Mouse (Mus musculus) heart, embryonic 15.5 days (tissue): Measurements from ENCODE around the gene Fads6. TPM values are rescaled to one million over a fixed set of nuclear protein-coding genes. Genes with fewer than 3 reads are reported as not detected.

ENCODE experiments used
- ATAC-seq: fragments of 200-750 bp; cut with Nextera tagmentation; replicated peaks from 2 replicates; pipeline ENCODE4 v1.8.0; 2017; ENCODE audit warnings: low read depth, moderate TSS enrichment; ENCODE audit not compliant: insufficient number of reproducible peaks, insufficient read depth, low FRiP score
- H3K27ac ChIP-seq: fragments of 300-500 bp; sonication (generic); 2 replicates; pipeline ENCODE4 v1.5.1; 2015; ENCODE audit warnings: mild to moderate bottlenecking, inconsistent platforms
- H3K27me3 ChIP-seq: fragments of 300-500 bp; sonication (generic); 2 replicates; pipeline ENCODE4 v1.6.1; 2015; ENCODE audit warnings: inconsistent platforms
- H3K36me3 ChIP-seq: fragments of 300-500 bp; sonication (generic); 2 replicates; pipeline ENCODE4 v1.6.1; 2015; ENCODE audit warnings: mild to moderate bottlenecking, inconsistent platforms
- H3K4me1 ChIP-seq: fragments of 300-500 bp; sonication (generic); replicated peaks from 2 replicates; pipeline ENCODE4 v1.6.1; 2015; ENCODE audit warnings: inconsistent platforms
- H3K4me2 ChIP-seq: fragments of 300-500 bp; sonication (generic); 2 replicates; pipeline ENCODE4 v1.6.1; 2015; ENCODE audit warnings: inconsistent platforms, mild to moderate bottlenecking, moderate library complexity
- H3K4me3 ChIP-seq: fragments of 300-500 bp; sonication (generic); 2 replicates; pipeline ENCODE4 v1.5.1; 2015; ENCODE audit warnings: mild to moderate bottlenecking, inconsistent platforms
- H3K9ac ChIP-seq: fragments of 300-500 bp; sonication (generic); 2 replicates; pipeline ENCODE4 v1.6.1; 2015; ENCODE audit warnings: mild to moderate bottlenecking, inconsistent platforms
- H3K9me3 ChIP-seq: fragments of 300-500 bp; sonication (generic); replicated peaks from 2 replicates; pipeline ENCODE4 v1.6.1; 2016; ENCODE audit warnings: inconsistent platforms
- WGBS: fragments of 180-500 bp; shearing (Covaris S2); methylation state at CpG from one replicate; pipeline ENCODE4 v1.1.7; 2015; ENCODE audit warnings: mixed read lengths; 5-methylcytosine and 5-hydroxymethylcytosine counted together
- polyA plus RNA-seq: library from polyadenylated mRNA; unstranded; fragments of >200 nt; fragmentation: Nextera tagmentation; extraction: Ambion mirVana; gene quantifications from 2 replicates; pipeline ENCODE4 v1.2.1, GENCODE M21; 2015

The Fads6 gene
- polyA plus RNA-seq, 1 experiment from 2014 or later: 0.55 TPM

- Histone ChIP-seq H3K4me3 (no peak overlapping the region), H3K36me3 (no peaks in the 10 kb centered on the region), H3K27me3 (no peaks in the 10 kb centered on the region), H3K9me3 (no peaks in the 10 kb centered on the region), H3K27ac (no peak overlapping the region), H3K4me1 (peaks cover 9% of the 10 kb centered on the region; the same call in 1 of the 2 replicates), H3K4me2 (no peak overlapping the region), H3K9ac (no peak overlapping the region)
- 42% methylated on average over 4 of the region's 4 CpGs for WGBS
- no peak for ATAC-seq
Measured at GRCm38 (mm10) chr11:115285282-115285681, 12.2 kb downstream of the Fads6 start.

DNA sequence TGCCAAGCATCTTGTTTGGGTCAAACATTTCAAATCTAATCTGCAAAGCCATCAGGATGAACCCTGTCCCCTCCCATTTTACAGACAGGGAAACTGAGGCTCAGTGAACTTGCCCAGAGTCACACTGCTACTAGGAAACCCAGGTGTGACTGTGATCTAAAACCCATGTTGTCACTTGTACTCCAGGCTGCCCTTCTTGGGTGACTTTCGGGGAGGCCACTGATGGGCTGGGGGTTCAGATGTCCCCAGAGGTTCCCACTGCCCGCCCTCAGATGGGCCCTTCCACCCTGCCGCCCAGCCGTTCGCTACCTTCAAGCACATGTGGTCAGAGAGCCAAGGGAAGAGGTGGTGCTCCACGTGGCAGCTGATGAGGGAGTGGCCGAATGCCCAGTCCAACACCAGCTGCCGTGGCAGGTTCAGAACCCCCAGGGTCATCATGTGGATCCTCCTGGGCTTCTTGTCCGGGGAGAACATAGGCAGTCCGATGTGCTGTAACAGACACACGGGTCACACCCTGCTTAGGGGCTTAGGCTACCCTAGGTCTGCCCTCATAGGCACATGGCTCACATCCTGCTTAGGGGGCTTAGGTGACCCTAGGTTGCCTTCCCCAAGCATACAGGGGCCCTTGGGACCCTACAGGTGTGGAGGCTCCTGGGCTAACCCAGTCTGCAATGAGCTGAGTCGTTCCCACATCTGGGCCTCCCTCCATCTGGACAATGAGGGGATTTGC is 13.4 kb downstream of the Fads6 start:
- no peaks in the 10 kb centered on the region for H3K9me3 ChIP-seq
- no peak overlapping the region for H3K9ac ChIP-seq
- no peak overlapping the region for H3K4me2 ChIP-seq
- H3K4me3 ChIP-seq: no peak overlapping the region
- H3K36me3 ChIP-seq: no peaks in the 10 kb centered on the region
- WGBS: 87% methylated on average over 12 of the region's 12 CpGs
- H3K27me3 ChIP-seq: no peaks in the 10 kb centered on the region
- H3K27ac ChIP-seq: no peak overlapping the region
- no peak for ATAC-seq
- peaks cover 6% of the 10 kb centered on the region; the same call in 1 of the 2 replicates for H3K4me1 ChIP-seq

DNA sequence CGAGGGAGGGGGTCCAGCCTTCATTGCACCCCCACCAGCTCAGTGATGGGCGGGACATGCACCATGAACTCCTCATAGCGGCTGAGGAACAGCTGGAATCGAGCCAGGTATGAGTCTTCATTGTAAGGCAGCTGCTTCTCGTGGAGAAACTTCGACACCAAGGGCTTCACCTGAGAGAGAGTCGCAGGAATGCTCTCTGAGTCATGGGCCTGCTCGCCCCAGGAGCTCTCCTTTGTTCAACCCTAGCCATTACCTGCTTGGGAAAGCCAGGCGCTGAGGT is 14.0 kb downstream of the Fads6 start:
- WGBS: 63% methylated on average over 9 of the region's 9 CpGs
- H3K4me1 ChIP-seq: peaks cover 6% of the 10 kb centered on the region; the same call in 1 of the 2 replicates
- no peak overlapping the region for H3K27ac ChIP-seq
- H3K9me3 ChIP-seq: no peaks in the 10 kb centered on the region
- ATAC-seq: no peak
- no peak overlapping the region for H3K4me2 ChIP-seq
- H3K36me3 ChIP-seq: no peaks in the 10 kb centered on the region
- H3K9ac ChIP-seq: no peak overlapping the region
- no peaks in the 10 kb centered on the region for H3K27me3 ChIP-seq
- no peak overlapping the region for H3K4me3 ChIP-seq

DNA sequence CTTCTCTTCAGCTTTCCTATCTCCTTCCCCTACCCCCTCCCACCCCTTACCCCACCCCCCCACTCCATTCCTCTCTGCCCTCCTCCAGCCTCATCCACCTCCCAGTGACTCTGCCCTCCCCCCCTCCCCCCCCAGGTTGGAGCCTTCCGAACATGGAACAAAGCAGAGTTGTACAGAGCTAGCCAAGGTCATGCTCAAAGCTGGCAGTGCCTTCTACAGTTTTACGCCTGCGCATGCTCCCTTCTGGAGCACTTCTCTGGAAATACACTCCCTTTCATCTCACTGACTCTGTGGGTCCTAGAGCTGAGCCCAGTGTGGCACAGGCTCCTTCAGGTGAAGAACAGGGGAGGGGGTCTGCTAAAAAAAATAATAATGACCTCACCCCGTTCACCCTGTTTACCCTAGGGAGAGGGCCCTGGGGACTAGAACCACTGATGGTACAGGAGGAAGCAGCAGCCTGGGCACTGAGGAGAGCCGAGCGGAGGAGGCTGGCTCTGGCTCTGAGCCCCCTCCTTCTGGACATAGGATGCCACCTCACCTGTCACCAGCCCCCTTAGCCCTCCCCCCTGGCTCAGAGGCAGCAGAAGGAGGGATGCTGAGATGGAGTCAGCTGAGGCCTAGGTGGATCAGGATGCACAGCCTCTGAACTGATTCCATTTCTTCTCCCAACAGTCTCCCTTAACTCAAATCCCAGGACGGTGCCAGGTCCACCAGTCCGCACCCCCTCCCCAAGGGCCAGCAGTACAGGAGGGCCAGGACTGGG is 14.6 kb downstream of the Fads6 start:
- 80% methylated on average over 8 of the region's 8 CpGs for WGBS
- no peak overlapping the region for H3K4me3 ChIP-seq
- no peaks in the 10 kb centered on the region for H3K36me3 ChIP-seq
- no peaks in the 10 kb centered on the region for H3K9me3 ChIP-seq
- H3K9ac ChIP-seq: no peak overlapping the region
- H3K27ac ChIP-seq: peak overlapping the region; percentile 37; the same call in 1 of the 2 replicates
- 0 out of 2 replicates have a peak, but pooled peaks have one; percentile 34 for ATAC-seq
- H3K4me1 ChIP-seq: peaks cover 9% of the 10 kb centered on the region
- H3K27me3 ChIP-seq: no peaks in the 10 kb centered on the region
- H3K4me2 ChIP-seq: no peak overlapping the region

GRCm38 (mm10) chr11:115282295-115282694 is 15.2 kb downstream of the Fads6 start:
- Histone ChIP-seq H3K9me3 (no peaks in the 10 kb centered on the region), H3K27ac (peak overlapping the region; percentile 37; the same call in 1 of the 2 replicates), H3K36me3 (no peaks in the 10 kb centered on the region), H3K4me3 (no peak overlapping the region), H3K27me3 (no peaks in the 10 kb centered on the region), H3K4me2 (no peak overlapping the region), H3K9ac (no peak overlapping the region), H3K4me1 (peaks cover 13% of the 10 kb centered on the region)
- WGBS: 69% methylated on average over 8 of the region's 8 CpGs
- no peak for ATAC-seq

GRCm38 (mm10) chr11:115279726-115280125 is 17.7 kb downstream of the Fads6 start:
- Histone ChIP-seq H3K9ac (no peak overlapping the region), H3K27ac (no peak overlapping the region), H3K4me2 (no peak overlapping the region), H3K36me3 (no peaks in the 10 kb centered on the region), H3K27me3 (no peaks in the 10 kb centered on the region), H3K4me1 (peaks cover 23% of the 10 kb centered on the region), H3K9me3 (no peaks in the 10 kb centered on the region), H3K4me3 (no peak overlapping the region)
- ATAC-seq: no peak
- WGBS: 95% methylated on average over 1 of the region's 1 CpGs

DNA sequence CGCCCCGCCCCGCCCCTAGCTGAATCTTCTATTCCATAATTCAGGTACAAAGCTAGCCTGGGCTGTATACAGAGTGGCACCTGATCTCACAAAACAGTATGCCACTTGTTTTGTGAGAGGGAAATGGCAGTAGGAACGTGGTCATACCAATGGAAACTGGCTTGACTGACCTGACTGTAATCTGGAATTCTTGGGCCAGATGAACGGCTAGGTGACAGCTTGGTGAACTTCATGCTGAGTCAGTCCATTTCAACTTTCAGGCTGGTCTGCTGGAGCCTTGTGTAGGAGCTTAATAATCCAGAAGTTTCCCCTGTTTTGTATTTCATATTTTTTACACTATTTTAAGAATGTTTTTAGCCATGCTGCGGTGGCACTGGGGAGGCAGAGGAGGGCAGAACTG is 19.3 kb downstream of the Fads6 start:
- peaks cover 23% of the 10 kb centered on the region for H3K4me1 ChIP-seq
- H3K4me2 ChIP-seq: peak overlapping the region; percentile 74
- no peaks in the 10 kb centered on the region for H3K36me3 ChIP-seq
- no peak overlapping the region for H3K27ac ChIP-seq
- no peak overlapping the region for H3K9ac ChIP-seq
- WGBS: 72% methylated on average over 6 of the region's 6 CpGs
- no peaks in the 10 kb centered on the region for H3K27me3 ChIP-seq
- no peak for ATAC-seq
- H3K9me3 ChIP-seq: no peaks in the 10 kb centered on the region
- H3K4me3 ChIP-seq: peak overlapping the region; percentile 72

- H3K27ac ChIP-seq: peak overlapping the region; percentile 93
- H3K4me2 ChIP-seq: peak overlapping the region; percentile 74
- peak overlapping the region; percentile 72 for H3K4me3 ChIP-seq
- no peaks in the 10 kb centered on the region for H3K9me3 ChIP-seq
- ATAC-seq: no peak
- peak overlapping the region; percentile 69 for H3K9ac ChIP-seq
- H3K27me3 ChIP-seq: no peaks in the 10 kb centered on the region
- 15% methylated on average over 7 of the region's 7 CpGs for WGBS
- H3K36me3 ChIP-seq: no peaks in the 10 kb centered on the region
- peaks cover 23% of the 10 kb centered on the region for H3K4me1 ChIP-seq
Measured at GRCm38 (mm10) chr11:115277604-115277975, 19.9 kb downstream of the Fads6 start.

DNA sequence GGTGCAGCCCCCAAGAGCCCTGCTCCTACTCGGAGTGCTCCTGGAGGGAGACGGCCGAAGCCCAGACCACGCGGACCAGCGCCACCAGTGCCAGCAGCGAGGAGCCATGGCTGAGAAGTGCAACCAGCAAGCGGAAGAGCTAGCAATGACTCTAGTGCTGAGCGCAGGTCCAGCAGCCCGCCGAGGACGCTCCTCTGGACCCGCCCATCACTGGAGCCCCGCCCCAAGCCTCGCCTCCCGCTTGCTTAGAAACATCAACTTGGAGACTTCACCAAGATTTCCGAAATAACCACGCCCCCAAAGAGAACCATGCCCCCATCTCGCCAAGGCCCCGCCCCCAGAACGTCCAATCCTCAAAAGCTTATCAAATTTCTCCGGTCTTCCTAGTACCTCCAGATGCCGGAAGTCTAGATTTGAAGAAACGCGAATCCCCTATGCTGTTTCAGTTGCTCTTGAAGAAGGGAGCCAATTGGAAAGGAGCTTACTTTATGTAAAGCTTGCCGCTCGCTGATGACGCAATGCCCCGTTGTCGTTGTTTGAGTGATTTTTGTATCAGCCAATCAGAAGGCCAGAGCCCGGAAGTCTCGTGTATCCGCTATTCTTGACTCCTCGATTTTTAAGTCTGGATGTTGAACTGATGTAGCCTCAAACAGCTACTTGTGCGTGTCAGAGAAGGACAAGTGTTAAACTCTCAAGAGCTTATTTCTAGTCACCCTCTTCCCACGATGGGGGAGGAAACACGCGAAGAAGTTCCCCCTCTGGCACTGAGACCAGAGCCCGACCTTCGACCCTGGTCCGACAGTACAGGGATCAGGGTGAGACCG is 20.5 kb downstream of the Fads6 start, which contains the start of gene Fdxr:
TSS of gene Fdxr (minus strand) at position 271 of the 824 bp plus-strand sequence.
- WGBS: under 1% methylated on average over 42 of the region's 42 CpGs
- Histone ChIP-seq H3K4me2 (peak within 1 kb of the TSS; percentile 98), H3K9ac (peak within 1 kb of the TSS; percentile 83), H3K9me3 (no peaks in the 10 kb centered on the region), H3K36me3 (no peaks in the 10 kb centered on the region), H3K27ac (peak within 1 kb of the TSS; percentile 93), H3K27me3 (no peaks in the 10 kb centered on the region), H3K4me1 (peaks cover 22% of the 10 kb centered on the region), H3K4me3 (peak within 1 kb of the TSS; percentile 72)
- ATAC-seq: peak; percentile 94

DNA sequence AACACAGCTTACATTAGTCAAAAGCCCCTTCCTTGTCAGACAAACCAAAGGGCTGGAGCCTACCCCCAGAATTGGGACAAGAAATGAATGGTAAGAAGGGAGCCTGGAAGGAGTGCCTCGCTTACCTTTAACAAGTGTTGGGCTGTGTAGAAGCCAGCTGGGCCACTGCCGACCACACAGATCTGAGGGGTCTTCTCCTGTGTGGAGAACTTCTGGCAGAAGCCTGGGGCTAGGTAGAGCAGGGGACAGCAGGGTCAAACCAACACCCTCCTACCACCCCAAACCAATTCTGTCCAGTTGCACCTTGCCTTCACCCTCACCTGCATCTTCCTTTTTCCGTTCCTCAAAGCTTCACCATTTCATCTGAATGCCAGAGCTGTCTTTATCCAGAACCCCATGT is 21.5 kb downstream of the Fads6 start:
- H3K27me3 ChIP-seq: no peaks in the 10 kb centered on the region
- ATAC-seq: no peak
- peak overlapping the region; percentile 83 for H3K9ac ChIP-seq
- no peaks in the 10 kb centered on the region for H3K36me3 ChIP-seq
- H3K4me1 ChIP-seq: peaks cover 20% of the 10 kb centered on the region
- no peaks in the 10 kb centered on the region for H3K9me3 ChIP-seq
- WGBS: 58% methylated on average over 3 of the region's 3 CpGs
- H3K27ac ChIP-seq: no peak overlapping the region
- H3K4me2 ChIP-seq: peak overlapping the region; percentile 98
- peak overlapping the region; percentile 72 for H3K4me3 ChIP-seq

GRCm38 (mm10) chr11:115275509-115275908 is 22.0 kb downstream of the Fads6 start:
- no peak overlapping the region for H3K4me2 ChIP-seq
- H3K4me3 ChIP-seq: peak overlapping the region; percentile 72; the same call in 1 of the 2 replicates
- WGBS: 67% methylated on average over 6 of the region's 6 CpGs

More at GRCm38 (mm10) chr11:115275509-115275908, 22.0 kb downstream of the Fads6 start:
- no peaks in the 10 kb centered on the region for H3K27me3 ChIP-seq
- H3K9ac ChIP-seq: no peak overlapping the region
- ATAC-seq: no peak
- H3K9me3 ChIP-seq: no peaks in the 10 kb centered on the region
- no peaks in the 10 kb centered on the region for H3K36me3 ChIP-seq
- H3K27ac ChIP-seq: no peak overlapping the region
- H3K4me1 ChIP-seq: peaks cover 20% of the 10 kb centered on the region
